Mouse (Mus musculus) embryonic fibroblast, embryonic 13.5 days (primary cell): ENCODE results near the gene Lgals2. TPM values are rescaled to one million over a fixed set of nuclear protein-coding genes. Genes with fewer than 3 reads are reported as not detected.
A peak's percentile ranks its signal among the peaks of the same experiment; 100 is the strongest.

Source experiments
- H3K27ac ChIP-seq: 2 replicates; pipeline ENCODE4 v1.5.1; 2012; ENCODE audit warnings: low read length, control low read depth, inconsistent platforms; ENCODE audit not compliant: insufficient read depth
- H3K4me1 ChIP-seq: 2 replicates; pipeline ENCODE4 v1.6.1; 2011; ENCODE audit warnings: low read length; ENCODE audit not compliant: control insufficient read depth, insufficient read depth
- H3K4me3 ChIP-seq: 2 replicates; pipeline ENCODE4 v1.5.1; 2011; ENCODE audit warnings: mild to moderate bottlenecking, control low read depth, low read length; ENCODE audit not compliant: insufficient read depth
- CTCF ChIP-seq: IDR thresholded peaks from 2 replicates; pipeline ENCODE4 v1.5.1; 2011; ENCODE audit warnings: mild to moderate bottlenecking, control low read depth, low read length, moderate library complexity, borderline replicate concordance; ENCODE audit not compliant: insufficient read depth
- POLR2A ChIP-seq: IDR thresholded peaks from 2 replicates; pipeline ENCODE4 v1.6.1; 2011; ENCODE audit warnings: low read depth, mild to moderate bottlenecking, control low read depth, low read length, moderate library complexity
- polyA plus RNA-seq: library from polyadenylated mRNA; stranded (reverse); fragments of >200 nt; gene quantifications from 2 replicates; pipeline ENCODE4 v1.2.4, GENCODE M21; 2011; ENCODE audit warnings: low read depth; ENCODE audit not compliant: missing spikeins, insufficient read length

The Lgals2 gene
- polyA plus RNA-seq, 1 experiment, result not detected

- TF ChIP-seq CTCF, result peak; percentile 34; the same call in 1 of the 2 replicates
- TF ChIP-seq POLR2A, result peak; percentile 50
Observed at GRCm38 (mm10) chr15:78876258-78876696, 20.9 kb upstream of the Lgals2 start.

DNA sequence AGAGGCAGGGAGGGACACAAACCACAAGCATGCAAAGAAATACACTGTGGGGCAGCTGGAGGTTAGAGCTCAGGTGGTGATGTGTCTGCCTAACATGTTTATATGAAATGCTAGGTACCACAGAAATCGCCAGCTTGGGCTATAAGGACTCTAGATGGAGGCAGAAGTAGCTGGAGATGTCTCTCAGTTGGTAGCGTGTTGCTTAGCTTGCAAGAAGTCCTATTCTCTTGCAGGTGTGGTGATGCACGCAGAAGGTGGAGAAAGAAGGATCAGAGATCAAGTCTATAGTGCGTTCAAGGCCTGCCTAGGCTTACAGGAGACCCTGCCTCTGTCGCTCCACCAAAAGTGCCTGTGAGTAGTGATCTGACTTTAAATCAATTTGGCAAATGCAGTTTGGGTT is 20.2 kb upstream of the Lgals2 start:
- H3K27ac ChIP-seq, result no peak overlapping the region
- TF ChIP-seq POLR2A (no peak), CTCF (no peak)
- H3K4me1 ChIP-seq, result no peaks in the 10 kb centered on the region
- H3K4me3 ChIP-seq, result no peak overlapping the region

More at GRCm38 (mm10) chr15:78876258-78876696, 20.9 kb upstream of the Lgals2 start:
- Histone ChIP-seq H3K4me1 (no peaks in the 10 kb centered on the region), H3K27ac (peak overlapping the region; percentile 94), H3K4me3 (peak overlapping the region; percentile 38)

DNA sequence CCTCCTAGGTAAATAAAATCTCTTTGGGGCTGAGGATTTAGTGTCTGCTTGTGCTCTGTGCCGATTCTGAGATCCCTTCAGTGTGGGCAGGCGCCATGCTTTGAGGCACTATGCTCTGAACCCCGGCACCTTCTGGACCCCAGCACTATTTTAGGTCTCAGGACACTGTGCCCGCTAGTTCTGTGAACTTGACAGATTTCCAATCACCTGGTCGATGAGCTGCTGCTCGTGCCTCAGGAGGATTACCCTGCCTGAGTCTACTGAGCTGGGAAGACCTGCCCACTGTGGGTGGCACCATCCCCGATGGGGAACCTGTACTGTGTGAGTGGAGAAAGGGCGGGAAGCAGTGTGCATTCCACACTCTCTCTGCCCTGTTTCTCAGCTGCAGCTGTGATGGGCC is 19.7 kb upstream of the Lgals2 start:
- TF ChIP-seq CTCF (no peak), POLR2A (no peak)
- Histone ChIP-seq H3K27ac (no peak overlapping the region), H3K4me1 (no peaks in the 10 kb centered on the region), H3K4me3 (no peak overlapping the region)

DNA sequence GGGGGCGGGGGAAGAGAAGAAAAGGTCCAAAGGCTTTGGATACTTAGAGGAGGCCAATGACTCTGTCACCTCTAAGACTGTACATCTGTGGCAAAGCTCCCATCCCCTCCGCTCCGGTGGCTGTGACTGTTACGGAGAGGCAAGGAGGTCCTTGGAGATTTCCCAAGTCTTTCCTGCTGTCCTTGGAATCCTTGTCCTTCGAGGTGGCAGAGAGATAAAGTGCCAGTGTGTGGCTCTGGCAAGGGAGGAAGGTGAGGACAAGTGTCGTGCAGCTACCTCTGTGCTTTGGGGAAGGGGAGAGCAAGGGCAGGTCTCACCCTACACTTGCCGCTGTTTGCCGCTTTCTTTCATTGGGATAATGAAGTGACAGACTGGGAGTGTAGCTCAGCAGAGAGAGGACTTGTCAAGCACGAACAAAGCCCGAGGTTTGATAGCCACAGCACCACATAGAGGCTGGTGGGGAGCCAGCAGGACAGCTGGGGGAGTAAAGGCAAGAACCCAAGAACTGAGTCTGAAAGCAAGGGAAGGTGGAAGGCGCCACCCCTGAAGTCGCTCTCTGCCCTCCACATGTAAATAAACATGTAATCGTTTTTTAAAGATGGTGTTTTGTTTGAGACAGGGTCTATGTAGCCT is 18.6 kb upstream of the Lgals2 start:
- no peak overlapping the region for H3K27ac ChIP-seq
- H3K4me1 ChIP-seq, result no peaks in the 10 kb centered on the region
- TF ChIP-seq POLR2A, result no peak
- no peak for TF ChIP-seq CTCF
- H3K4me3 ChIP-seq, result no peak overlapping the region

- Histone ChIP-seq H3K4me1 (peaks cover 6% of the 10 kb centered on the region), H3K4me3 (no peak overlapping the region), H3K27ac (no peak overlapping the region)
- TF ChIP-seq POLR2A, result no peak
- TF ChIP-seq CTCF, result no peak
Observed at GRCm38 (mm10) chr15:78872021-78872608, 16.8 kb upstream of the Lgals2 start.

DNA sequence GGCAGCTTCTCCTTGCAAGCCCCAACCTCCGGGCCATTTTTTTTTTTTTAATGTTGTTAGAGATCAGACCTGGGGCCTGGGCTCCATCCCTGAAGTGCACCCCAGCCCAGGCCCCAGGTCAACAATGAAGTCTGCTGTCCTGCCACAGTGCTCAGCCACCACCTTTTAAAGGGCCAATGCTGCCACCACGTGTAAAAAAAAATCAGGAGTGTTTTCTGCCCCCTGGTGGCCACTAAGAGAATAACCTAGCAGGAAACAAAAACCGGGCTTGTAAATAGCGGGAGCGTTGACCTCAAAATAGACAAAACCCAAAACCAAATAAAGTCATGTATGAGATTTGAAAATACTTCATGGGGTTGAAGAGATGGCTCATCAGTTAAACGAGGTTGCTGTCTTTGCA is 14.4 kb upstream of the Lgals2 start:
- no peak for TF ChIP-seq CTCF
- TF ChIP-seq POLR2A, result no peak
- H3K4me3 ChIP-seq, result no peak overlapping the region
- H3K4me1 ChIP-seq, result peaks cover 6% of the 10 kb centered on the region
- H3K27ac ChIP-seq, result no peak overlapping the region

GRCm38 (mm10) chr15:78868826-78869233 is 13.5 kb upstream of the Lgals2 start:
- Histone ChIP-seq H3K4me1 (peaks cover 6% of the 10 kb centered on the region), H3K4me3 (no peak overlapping the region)

GRCm38 (mm10) chr15:78868398-78868797 is 13.1 kb upstream of the Lgals2 start:
- TF ChIP-seq POLR2A (no peak), CTCF (no peak)
- Histone ChIP-seq H3K27ac (peak overlapping the region; percentile 65), H3K4me3 (no peak overlapping the region), H3K4me1 (peaks cover 6% of the 10 kb centered on the region)

More at GRCm38 (mm10) chr15:78868826-78869233, 13.5 kb upstream of the Lgals2 start:
- peak overlapping the region; percentile 65 for H3K27ac ChIP-seq
- TF ChIP-seq POLR2A (no peak), CTCF (no peak)

- Histone ChIP-seq H3K27ac (no peak overlapping the region), H3K4me3 (no peak overlapping the region), H3K4me1 (peaks cover 6% of the 10 kb centered on the region)
- no peak for TF ChIP-seq POLR2A
- TF ChIP-seq CTCF, result no peak
Observed at GRCm38 (mm10) chr15:78863852-78864253, 8.5 kb upstream of the Lgals2 start.

DNA sequence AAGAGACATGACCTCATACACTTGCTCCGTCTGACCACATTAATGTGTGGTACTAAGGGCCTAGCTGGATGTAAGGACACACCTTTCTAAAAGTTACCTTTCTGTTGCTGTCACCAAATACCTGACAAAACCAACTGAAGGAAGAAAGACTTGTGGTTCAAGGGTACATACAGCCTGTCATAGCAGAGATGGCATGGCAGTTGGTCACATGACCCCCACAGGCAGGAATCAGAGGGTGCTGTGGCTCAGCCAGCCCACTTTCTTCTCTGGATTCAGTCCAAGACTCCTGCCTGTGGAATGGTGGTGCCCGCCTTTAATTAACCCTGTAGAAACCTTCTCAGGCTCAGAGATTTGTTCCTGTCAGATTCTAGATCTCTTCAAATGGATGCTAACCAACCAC is 7.8 kb upstream of the Lgals2 start:
- H3K27ac ChIP-seq, result no peak overlapping the region
- TF ChIP-seq CTCF (no peak), POLR2A (no peak)
- H3K4me3 ChIP-seq, result no peak overlapping the region
- H3K4me1 ChIP-seq, result 0 out of 2 replicates have a peak, but pooled peaks cover 2% of the 10 kb centered on the region
